Mouse (Mus musculus) adrenal gland, adult (tissue): ENCODE measurements around the gene Mbtps2.

Source experiments
- DNase-seq, 2 experiments: peaks; one replicate each; pipeline ENCODE4 v3.0.0; 2022 to 2023; ENCODE audit warnings: low spot score in 1 of 2; ENCODE audit not compliant: inconsistent age in 2 of 2

Mbtps2 gene

GRCm38 (mm10) chrX:157506400-157506799 is 92.1 kb downstream of the Mbtps2 start:
- DNase-seq: no peak

GRCm38 (mm10) chrX:157504506-157504905 is 94.0 kb downstream of the Mbtps2 start:
- DNase-seq: no peak

- no peak for DNase-seq
Measured at GRCm38 (mm10) chrX:157501871-157502270, 96.6 kb downstream of the Mbtps2 start.

GRCm38 (mm10) chrX:157500004-157500403 is 98.5 kb downstream of the Mbtps2 start:
- no peak for DNase-seq

- no peak for DNase-seq
Measured at GRCm38 (mm10) chrX:157493159-157493558, 105.4 kb downstream of the Mbtps2 start.

- DNase-seq: peak; percentile 70 to 86
Measured at GRCm38 (mm10) chrX:157491944-157492726, 106.4 kb downstream of the Mbtps2 start, which contains the start of gene Sms. TSS of gene Sms (minus strand) at chrX:157492287.

GRCm38 (mm10) chrX:157491145-157491935 is 107.2 kb downstream of the Mbtps2 start:
- peak; percentile 27 to 69 for DNase-seq

GRCm38 (mm10) chrX:157490769-157491144 is 107.8 kb downstream of the Mbtps2 start:
- DNase-seq: peak in 1 of 2 experiments; percentile 4

- peak in 1 of 2 experiments; percentile 22 for DNase-seq
Measured at GRCm38 (mm10) chrX:157489871-157490721, 108.4 kb downstream of the Mbtps2 start.

- peak in 1 of 2 experiments; percentile 30 for DNase-seq
Measured at GRCm38 (mm10) chrX:157488831-157489230, 109.7 kb downstream of the Mbtps2 start.

GRCm38 (mm10) chrX:157486765-157487164 is 111.8 kb downstream of the Mbtps2 start:
- peak; percentile 4 to 62 for DNase-seq
